Mouse (Mus musculus) lung, embryonic 14.5 days (tissue): ENCODE results near the gene Ly6g5b. TPM values are rescaled to one million over a fixed set of nuclear protein-coding genes. Genes with fewer than 3 reads are reported as not detected.

ENCODE experiments used
- ATAC-seq: fragments of 200-750 bp; cut with Nextera tagmentation; 2 replicates; pipeline ENCODE4 v1.8.0; 2017; ENCODE audit warnings: mild to moderate bottlenecking, moderate TSS enrichment, moderate library complexity; ENCODE audit not compliant: insufficient read depth
- DNase-seq: peaks from one replicate; pipeline ENCODE4 v3.0.0-alpha.2; 2015
- H3K27ac ChIP-seq: fragments of 300-500 bp; sonication (generic); 2 replicates; pipeline ENCODE4 v1.5.1; 2014; ENCODE audit warnings: low read depth, mild to moderate bottlenecking, moderate library complexity
- H3K27me3 ChIP-seq: fragments of 300-500 bp; sonication (generic); 2 replicates; pipeline ENCODE4 v1.6.1; 2014; ENCODE audit warnings: low read length, control low read depth; ENCODE audit not compliant: insufficient read depth
- H3K36me3 ChIP-seq: fragments of 300-500 bp; sonication (generic); 2 replicates; pipeline ENCODE4 v1.6.1; 2014; ENCODE audit warnings: control low read depth; ENCODE audit not compliant: insufficient read depth
- H3K4me1 ChIP-seq: fragments of 300-500 bp; sonication (generic); 2 replicates; pipeline ENCODE4 v1.6.1; 2014; ENCODE audit warnings: antibody characterized with exemption, control low read depth; ENCODE audit not compliant: insufficient read depth
- H3K4me2 ChIP-seq: fragments of 300-500 bp; sonication (generic); 2 replicates; pipeline ENCODE4 v1.6.1; 2014; ENCODE audit warnings: mild to moderate bottlenecking
- H3K4me3 ChIP-seq: fragments of 300-500 bp; sonication (generic); 2 replicates; pipeline ENCODE4 v1.5.1; 2014; ENCODE audit warnings: low read depth, low read length
- H3K9ac ChIP-seq: fragments of 300-500 bp; sonication (generic); 2 replicates; pipeline ENCODE4 v1.6.1; 2014
- H3K9me3 ChIP-seq: fragments of 300-500 bp; sonication (generic); 2 replicates; pipeline ENCODE4 v1.6.1; 2016; ENCODE audit warnings: low read depth, low read length, control low read depth
- CTCF ChIP-seq: IDR thresholded peaks from 2 replicates; pipeline ENCODE4 v1.5.1; 2016; ENCODE audit warnings: antibody characterized with exemption, low read depth
- WGBS: fragments of 180-500 bp; shearing (Covaris S2); extraction: QIAGEN DNeasy Blood & Tissue Kit; methylation state at CpG from one replicate; pipeline ENCODE4 v1.1.7; 2014; 5-methylcytosine and 5-hydroxymethylcytosine counted together
- polyA plus RNA-seq: library from polyadenylated mRNA; unstranded; fragments of >200 nt; fragmentation: Nextera tagmentation; extraction: Ambion mirVana; gene quantifications from 2 replicates; pipeline ENCODE4 v1.2.1, GENCODE M21; 2014

Gene Ly6g5b
- polyA plus RNA-seq, 1 experiment from 2014 or later = 1.1 TPM

GRCm38 (mm10) chr17:35066084-35066483 lies 49.1 kb downstream of the Ly6g5b start, which contains the start of gene Mpig6b:
Gene Mpig6b, minus strand, starts transcription at chr17:35066184.
- peak within 1 kb of the TSS; percentile 62 for H3K4me2 ChIP-seq
- ATAC-seq (no peak), DNase-seq (no peak)
- TF ChIP-seq CTCF = no peak
- no peaks in the 10 kb centered on the region for H3K9me3 ChIP-seq
- H3K4me3 ChIP-seq = peak within 1 kb of the TSS; percentile 28
- H3K27ac ChIP-seq = peak within 1 kb of the TSS; percentile 88
- H3K27me3 ChIP-seq = peaks cover 17% of the 10 kb centered on the region
- 50% methylated on average over 10 of the region's 10 CpGs for WGBS
- H3K36me3 ChIP-seq = peaks cover 20% of the 10 kb centered on the region
- H3K9ac ChIP-seq = peak within 1 kb of the TSS; percentile 17
- no peaks in the 10 kb centered on the region; the same call in 1 of the 2 replicates for H3K4me1 ChIP-seq

- 1% methylated on average over 48 of the region's 48 CpGs for WGBS
- ATAC-seq = peak; percentile 70
Observed at GRCm38 (mm10) chr17:35064951-35065947, 50.0 kb downstream of the Ly6g5b start, which contains the start of gene Ly6g6c. Gene Ly6g6c, plus strand, starts transcription at chr17:35065388.

GRCm38 (mm10) chr17:35064378-35064877 lies 50.8 kb downstream of the Ly6g5b start:
- H3K27ac ChIP-seq = peak overlapping the region; percentile 88
- TF ChIP-seq CTCF = no peak
- peaks cover 17% of the 10 kb centered on the region for H3K27me3 ChIP-seq
- WGBS = 21% methylated on average over 10 of the region's 10 CpGs
- ATAC-seq = no peak
- peak overlapping the region; percentile 28 for H3K4me3 ChIP-seq
- H3K4me1 ChIP-seq = peaks cover 10% of the 10 kb centered on the region
- peaks cover 32% of the 10 kb centered on the region for H3K36me3 ChIP-seq
- H3K9ac ChIP-seq = peak overlapping the region; percentile 17; the same call in 1 of the 2 replicates
- no peak for DNase-seq
- no peaks in the 10 kb centered on the region for H3K9me3 ChIP-seq
- H3K4me2 ChIP-seq = peak overlapping the region; percentile 62

More at GRCm38 (mm10) chr17:35064951-35065947, 50.0 kb downstream of the Ly6g5b start, which contains the start of gene Ly6g6c:
- Histone ChIP-seq H3K9me3 (no peaks in the 10 kb centered on the region), H3K4me1 (peaks cover 8% of the 10 kb centered on the region), H3K4me3 (peak within 1 kb of the TSS; percentile 28), H3K9ac (peak within 1 kb of the TSS; percentile 17), H3K4me2 (peak within 1 kb of the TSS; percentile 62), H3K36me3 (peaks cover 28% of the 10 kb centered on the region), H3K27ac (peak within 1 kb of the TSS; percentile 88), H3K27me3 (peaks cover 17% of the 10 kb centered on the region)
- peak; percentile 86 for DNase-seq
- no peak for TF ChIP-seq CTCF

Other genes with a start within 250 kb of the Ly6g5b start
- gene Zbtb12, start 235.9 kb downstream of the Ly6g5b start, polyA plus RNA-seq = 0.81 and 1.2 TPM in 2 replicates
- gene Gm20547, start 233.4 kb downstream of the Ly6g5b start, polyA plus RNA-seq = not detected in 2 replicates
- gene C2, start 217.2 kb downstream of the Ly6g5b start, polyA plus RNA-seq = 1.3 and 1.4 TPM in 2 replicates
- gene Ehmt2, start 217.0 kb downstream of the Ly6g5b start, polyA plus RNA-seq = 64.1 and 71.0 TPM in 2 replicates
- gene Slc44a4, start 201.0 kb downstream of the Ly6g5b start, polyA plus RNA-seq = 0.42 and 0.55 TPM in 2 replicates
- 10.6 and 11.6 TPM in 2 replicates for gene Neu1, start 184.2 kb downstream of the Ly6g5b start, polyA plus RNA-seq
- 0.16 and 0.35 TPM in 2 replicates for gene Hspa1b, start 156.2 kb downstream of the Ly6g5b start, polyA plus RNA-seq
- gene Gm20481, start 145.5 kb downstream of the Ly6g5b start, polyA plus RNA-seq = 1.3 TPM in 1 of 2 replicates, not detected in the other
- gene Hspa1a, start 143.3 kb downstream of the Ly6g5b start, polyA plus RNA-seq = 2.0 and 2.1 TPM in 2 replicates
- gene Hspa1l, start 142.7 kb downstream of the Ly6g5b start, polyA plus RNA-seq = 0.83 and 1.1 TPM in 2 replicates
- 241 and 265 TPM in 2 replicates for gene Lsm2, start 133.6 kb downstream of the Ly6g5b start, polyA plus RNA-seq
- gene Vars, start 114.4 kb downstream of the Ly6g5b start, polyA plus RNA-seq = 135 and 161 TPM in 2 replicates
- 0.11 and 0.47 TPM in 2 replicates for gene Vwa7, start 98.8 kb downstream of the Ly6g5b start, polyA plus RNA-seq
- gene Sapcd1, start 87.4 kb downstream of the Ly6g5b start, polyA plus RNA-seq = 16.1 and 17.2 TPM in 2 replicates
- 4.2 and 4.6 TPM in 2 replicates for gene Msh5, start 68.7 kb downstream of the Ly6g5b start, polyA plus RNA-seq
- gene Clic1, start 65.5 kb downstream of the Ly6g5b start, polyA plus RNA-seq = 67.1 and 73.6 TPM in 2 replicates
- 319 and 338 TPM in 2 replicates for gene Ddah2, start 56.4 kb downstream of the Ly6g5b start, polyA plus RNA-seq
- gene Ly6g6c, start 50.0 kb downstream of the Ly6g5b start, polyA plus RNA-seq = 0.38 TPM in 1 of 2 replicates, not detected in the other
- 0.95 and 1.4 TPM in 2 replicates for gene Mpig6b, start 49.2 kb downstream of the Ly6g5b start, polyA plus RNA-seq
- 0.39 and 0.43 TPM in 2 replicates for gene Ly6g6e, start 38.5 kb downstream of the Ly6g5b start, polyA plus RNA-seq
- gene Ly6g6d, start 37.4 kb downstream of the Ly6g5b start, polyA plus RNA-seq = 2.7 and 4.0 TPM in 2 replicates
- 0.49 and 0.96 TPM in 2 replicates for gene Ly6g6f, start 29.8 kb downstream of the Ly6g5b start, polyA plus RNA-seq
- 79.7 and 80.9 TPM in 2 replicates for gene Abhd16a, start 26.2 kb downstream of the Ly6g5b start, polyA plus RNA-seq
- gene Ly6g5c, start 7.1 kb downstream of the Ly6g5b start, polyA plus RNA-seq = not detected in 2 replicates
- gene Gpank1, start 6.0 kb upstream of the Ly6g5b start, polyA plus RNA-seq = 18.3 and 19.0 TPM in 2 replicates
- 288 and 291 TPM in 2 replicates for gene Csnk2b, start 6.6 kb upstream of the Ly6g5b start, polyA plus RNA-seq
- gene D17H6S53E, start 10.9 kb upstream of the Ly6g5b start, polyA plus RNA-seq = 6.8 and 7.6 TPM in 2 replicates
- gene Apom, start 16.6 kb upstream of the Ly6g5b start, polyA plus RNA-seq = 0.31 and 0.67 TPM in 2 replicates
- 65.9 and 69.1 TPM in 2 replicates for gene Bag6, start 19.8 kb upstream of the Ly6g5b start, polyA plus RNA-seq
- 210 and 238 TPM in 2 replicates for gene Prrc2a, start 49.5 kb upstream of the Ly6g5b start, polyA plus RNA-seq
- gene Aif1, start 60.6 kb upstream of the Ly6g5b start, polyA plus RNA-seq = 6.0 and 11.9 TPM in 2 replicates
- 11.6 and 14.1 TPM in 2 replicates for gene Lst1, start 73.0 kb upstream of the Ly6g5b start, polyA plus RNA-seq
- 0.43 TPM in 1 of 2 replicates, not detected in the other for gene Ltb, start 79.0 kb upstream of the Ly6g5b start, polyA plus RNA-seq
- gene Tnf, start 86.6 kb upstream of the Ly6g5b start, polyA plus RNA-seq = 0.12 and 0.21 TPM in 2 replicates
- gene Lta, start 89.9 kb upstream of the Ly6g5b start, polyA plus RNA-seq = 0.26 TPM in 1 of 2 replicates, not detected in the other
- gene Gm16181, start 105.4 kb upstream of the Ly6g5b start, polyA plus RNA-seq = 0.37 and 0.70 TPM in 2 replicates
- 3.7 and 5.9 TPM in 2 replicates for gene Atp6v1g2, start 118.2 kb upstream of the Ly6g5b start, polyA plus RNA-seq
- gene Nfkbil1, start 120.4 kb upstream of the Ly6g5b start, polyA plus RNA-seq = 3.0 and 4.5 TPM in 2 replicates
- 529 and 569 TPM in 2 replicates for gene Ddx39b, start 126.3 kb upstream of the Ly6g5b start, polyA plus RNA-seq
- 69.7 and 73.2 TPM in 2 replicates for gene H2-D1, start 147.3 kb upstream of the Ly6g5b start, polyA plus RNA-seq
- 1.0 and 1.1 TPM in 2 replicates for gene H2-Q1, start 205.0 kb upstream of the Ly6g5b start, polyA plus RNA-seq
- gene H2-Q2, start 226.8 kb upstream of the Ly6g5b start, polyA plus RNA-seq = 9.5 and 10.8 TPM in 2 replicates